Mouse (Mus musculus) CH12.LX (cell line): ENCODE data around the gene Prrt2. TPM values are rescaled to one million over a fixed set of nuclear protein-coding genes. Genes with fewer than 3 reads are reported as not detected.

ENCODE experiments used
- DNase-seq: peaks from one replicate; pipeline ENCODE4 v3.0.0-alpha.2; 2013; ENCODE audit errors: extremely low read depth
- H3K27ac ChIP-seq: 2 replicates; pipeline ENCODE4 v1.5.1; 2012; ENCODE audit warnings: low read depth, mild to moderate bottlenecking, control low read depth, moderate library complexity; ENCODE audit not compliant: insufficient read depth
- H3K27me3 ChIP-seq: replicated peaks from 2 replicates; pipeline ENCODE3; 2012; ENCODE audit warnings: inconsistent platforms
- H3K36me3 ChIP-seq, 2 experiments: replicated peaks in 1 of 2; 2 replicates each; pipeline versions ENCODE3 to v1.6.1; 2012; ENCODE audit warnings: inconsistent platforms in 1 of 2, low read length in 1 of 2, mild to moderate bottlenecking in 1 of 2, mixed read lengths in 1 of 2, moderate library complexity in 1 of 2; ENCODE audit not compliant: control insufficient read depth in 1 of 2, insufficient read depth in 1 of 2
- H3K4me1 ChIP-seq, 2 experiments: 2 replicates each; pipeline ENCODE4 v1.6.1; 2012; ENCODE audit warnings: inconsistent platforms in 1 of 2, moderate library complexity in 1 of 2; ENCODE audit not compliant: insufficient read depth in 2 of 2, control insufficient read depth in 1 of 2
- H3K4me2 ChIP-seq: 2 replicates; pipeline ENCODE4 v1.6.1; 2012; ENCODE audit warnings: low read depth, mild to moderate bottlenecking, control low read depth; ENCODE audit not compliant: poor library complexity, insufficient read depth, severe bottlenecking
- H3K4me3 ChIP-seq, 3 experiments: fragments of 150-350 bp in 1 of 3; sonication (generic) in 1 of 3; replicated peaks in 1 of 3; 2 replicates each; pipeline versions ENCODE3 to v1.5.1; 2011 to 2012; ENCODE audit warnings: low read depth in 2 of 3, low read length in 2 of 3, mild to moderate bottlenecking in 2 of 3, moderate library complexity in 2 of 3, control low read depth in 1 of 3, improper control_type of control experiment in 1 of 3, inconsistent platforms in 1 of 3, mixed read lengths in 1 of 3; ENCODE audit not compliant: poor library complexity in 1 of 3
- H3K79me2 ChIP-seq: replicated peaks from 2 replicates; pipeline ENCODE4 v1.6.1; 2012; ENCODE audit warnings: mild to moderate bottlenecking, moderate library complexity; ENCODE audit not compliant: control insufficient read depth, poor library complexity, insufficient read depth, severe bottlenecking; ENCODE audit errors: extremely low read depth
- H3K9ac ChIP-seq: 2 replicates; pipeline ENCODE4 v1.6.1; 2012; ENCODE audit warnings: low read depth, mild to moderate bottlenecking, control low read depth, moderate library complexity; ENCODE audit not compliant: insufficient read depth
- H3K9me3 ChIP-seq: replicated peaks from 2 replicates; pipeline ENCODE3; 2012; ENCODE audit warnings: low read length, inconsistent platforms, mixed read lengths
- BHLHE40 ChIP-seq: IDR thresholded peaks from 2 replicates; pipeline ENCODE4 v1.6.1; 2011; ENCODE audit warnings: mild to moderate bottlenecking, low read depth, low read length, improper control_type of control experiment
- CTCF ChIP-seq, 2 experiments: IDR thresholded peaks in 1 of 2; conservative IDR thresholded peaks in 1 of 2; 2 replicates each; pipeline ENCODE4 v1.5.1; 2011 to 2012; ENCODE audit warnings: low read depth in 2 of 2, low read length in 2 of 2, improper control_type of control experiment in 1 of 2, inconsistent platforms in 1 of 2, mild to moderate bottlenecking in 1 of 2, moderate library complexity in 1 of 2
- E2F4 ChIP-seq: IDR thresholded peaks from 2 replicates; pipeline ENCODE4 v1.6.1; 2011; ENCODE audit warnings: low read depth, low read length, improper control_type of control experiment; ENCODE audit not compliant: insufficient replicate concordance
- ELF1 ChIP-seq: IDR thresholded peaks from 2 replicates; pipeline ENCODE4 v1.6.1; 2014; ENCODE audit warnings: low read depth, mild to moderate bottlenecking, inconsistent platforms, low read length, improper control_type of control experiment
- EP300 ChIP-seq: IDR thresholded peaks from 2 replicates; pipeline ENCODE4 v1.6.1; 2011; ENCODE audit warnings: low read length, improper control_type of control experiment
- HCFC1 ChIP-seq: IDR thresholded peaks from 2 replicates; pipeline ENCODE4 v1.6.1; 2012; ENCODE audit warnings: low read depth, mild to moderate bottlenecking, inconsistent platforms, low read length, improper control_type of control experiment
- KAT2A ChIP-seq: IDR thresholded peaks from 2 replicates; pipeline ENCODE4 v1.6.1; 2012; ENCODE audit warnings: low read length, improper control_type of control experiment, inconsistent platforms; ENCODE audit not compliant: insufficient replicate concordance
- MAFK ChIP-seq: IDR thresholded peaks from 2 replicates; pipeline ENCODE4 v1.6.1; 2011; ENCODE audit warnings: low read length, improper control_type of control experiment; ENCODE audit not compliant: insufficient replicate concordance
- MAX ChIP-seq: IDR thresholded peaks from 2 replicates; pipeline ENCODE4 v1.6.1; 2011; ENCODE audit warnings: low read length, improper control_type of control experiment
- MXI1 ChIP-seq: IDR thresholded peaks from 2 replicates; pipeline ENCODE4 v1.6.1; 2011; ENCODE audit warnings: mild to moderate bottlenecking, low read depth, low read length, improper control_type of control experiment
- POLR2AphosphoS2 ChIP-seq: IDR thresholded peaks from 2 replicates; pipeline ENCODE4 v1.6.1; 2011; ENCODE audit warnings: low read depth, low read length, improper control_type of control experiment
- RAD21 ChIP-seq: IDR thresholded peaks from 2 replicates; pipeline ENCODE4 v1.6.1; 2011; ENCODE audit warnings: low read depth, mild to moderate bottlenecking, low read length, improper control_type of control experiment, moderate library complexity
- SMC3 ChIP-seq: IDR thresholded peaks from 2 replicates; pipeline ENCODE4 v1.6.1; 2011; ENCODE audit warnings: low read depth, low read length, improper control_type of control experiment
- UBTF ChIP-seq: IDR thresholded peaks from 2 replicates; pipeline ENCODE4 v1.6.1; 2012; ENCODE audit warnings: low read depth, mild to moderate bottlenecking, inconsistent platforms, low read length, improper control_type of control experiment, moderate library complexity
- USF1 ChIP-seq: IDR thresholded peaks from 2 replicates; pipeline ENCODE4 v1.6.1; 2014; ENCODE audit warnings: low read depth, mild to moderate bottlenecking, inconsistent platforms, low read length, improper control_type of control experiment
- USF2 ChIP-seq: conservative IDR thresholded peaks from 2 replicates; pipeline ENCODE4 v1.6.1; 2011; ENCODE audit warnings: low read depth, low read length, improper control_type of control experiment
- ZC3H11A ChIP-seq: IDR thresholded peaks from 2 replicates; pipeline ENCODE4 v1.6.1; 2012; ENCODE audit warnings: low read depth, mild to moderate bottlenecking, inconsistent platforms, low read length, improper control_type of control experiment
- dilution Hi-C: fragments of 300-500 bp; cut with MboI; formaldehyde crosslinking; loops from 2 replicates; pipeline ENCODE4 v1.14.3; 2020; ENCODE audit warnings: low sequenced_read_pairs; ENCODE audit not compliant: extremely low pct_unique_long_range_greater_than_20kb, extremely low pct_ligation_motif_present
- in situ Hi-C: fragments of 300-500 bp; cut with MboI; formaldehyde crosslinking; loops from 3 replicates; pipeline ENCODE4 v1.14.3; 2019; ENCODE audit warnings: low sequenced_read_pairs, low pct_ligation_motif_present, low pct_unique_long_range_greater_than_20kb, mixed read lengths
- polyA plus RNA-seq: library from polyadenylated mRNA; unstranded; fragments of >175 nt; gene quantifications from 2 replicates; pipeline ENCODE4 v1.2.1, GENCODE M21; 2012; ENCODE audit warnings: low read depth; ENCODE audit not compliant: insufficient read length
- total RNA-seq, 2 experiments: library from RNA; depleted of rRNA; stranded (reverse); fragments of 300-350 nt in 1 of 2; fragments of >200 nt in 1 of 2; gene quantifications; 2 replicates each; pipeline ENCODE4 v1.2.3; 2012 to 2014

Prrt2 gene
- total and polyA plus RNA-seq, 3 experiments: 1.2 TPM; not detected in 2

DNA sequence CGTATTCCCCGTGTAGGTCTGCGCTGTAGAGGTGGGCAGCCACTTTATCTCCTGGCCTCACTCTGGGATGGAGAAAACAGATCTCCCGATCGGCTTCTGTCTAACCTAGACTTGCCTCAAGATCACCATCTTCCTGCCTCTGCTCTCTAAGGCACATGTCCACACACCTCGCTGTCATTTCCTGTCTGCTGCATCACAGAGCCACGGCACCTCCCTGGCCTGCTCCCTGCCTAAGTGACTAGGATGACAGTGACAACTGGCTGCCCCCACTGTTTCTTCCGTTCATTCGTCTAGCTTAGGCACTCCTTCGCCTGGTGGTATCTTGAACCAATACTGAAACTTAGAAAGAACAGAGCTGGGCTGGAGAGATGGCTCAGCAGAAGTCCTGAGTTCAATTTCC, 21.4 kb downstream of the Prrt2 start:
- dilution Hi-C loops: no loop called here
- H3K27ac ChIP-seq: no peak overlapping the region
- H3K4me3 ChIP-seq: no peak overlapping the region
- peaks cover 9% of the 10 kb centered on the region for H3K9me3 ChIP-seq
- H3K4me1 ChIP-seq: peaks cover 0 to 9% of the 10 kb centered on the region in 2 experiments; a peak in 2 of 4 replicates
- no peaks in the 10 kb centered on the region for H3K79me2 ChIP-seq
- no peaks in the 10 kb centered on the region for H3K27me3 ChIP-seq
- no peak for TF ChIP-seq SMC3
- TF ChIP-seq EP300: no peak
- TF ChIP-seq MAFK: no peak
- TF ChIP-seq ELF1: no peak
- no peak for TF ChIP-seq KAT2A
- TF ChIP-seq USF1: no peak
- no peak for TF ChIP-seq MXI1
- TF ChIP-seq RAD21: no peak
- no peak for TF ChIP-seq MAX
- TF ChIP-seq ZC3H11A: no peak
- TF ChIP-seq USF2: no peak
- TF ChIP-seq POLR2AphosphoS2: no peak
- no peak for TF ChIP-seq UBTF
- TF ChIP-seq E2F4: no peak
- peaks cover 49 to 77% of the 10 kb centered on the region in 2 experiments for H3K36me3 ChIP-seq
- in situ Hi-C loops: loop anchor here (25.0 kb wide), 1 partner anchor 788 kb away; the partner anchor contains the start of genes Gm49388 and Setd1a
- H3K4me2 ChIP-seq: no peak overlapping the region
- no peak overlapping the region for H3K9ac ChIP-seq
- DNase-seq: no peak

DNA sequence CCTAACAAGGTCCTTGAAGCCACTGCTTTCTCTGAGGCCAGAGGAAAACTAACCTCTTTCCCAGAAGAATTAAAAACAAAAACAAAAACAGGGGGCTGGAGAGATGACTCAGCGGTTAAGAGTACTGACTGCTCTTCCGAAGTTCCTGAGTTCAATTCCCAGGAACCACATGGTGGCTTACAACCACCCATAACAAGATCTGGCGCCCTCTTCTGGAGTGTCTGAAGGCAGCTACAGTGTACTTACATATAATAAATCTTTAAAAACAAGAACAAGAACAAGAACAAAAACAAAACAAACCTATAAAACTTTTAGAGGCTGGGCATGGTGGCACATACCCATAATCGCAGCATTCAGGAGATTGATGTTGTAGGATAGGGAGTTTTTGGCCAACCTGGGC, 24.6 kb downstream of the Prrt2 start:
- no peak for DNase-seq
- Histone ChIP-seq H3K4me2 (no peak overlapping the region), H3K4me1 (0 out of 4 replicates have a peak, but pooled peaks cover 0 to 4% of the 10 kb centered on the region in 2 experiments), H3K9me3 (peaks cover 9% of the 10 kb centered on the region), H3K27me3 (no peaks in the 10 kb centered on the region), H3K27ac (no peak overlapping the region), H3K36me3 (peaks cover 61 to 89% of the 10 kb centered on the region in 2 experiments), H3K4me3 (no peak overlapping the region), H3K79me2 (no peaks in the 10 kb centered on the region), H3K9ac (no peak overlapping the region)
- dilution Hi-C loops: no loop called here
- in situ Hi-C loops: loop anchor here (25.0 kb wide), 1 partner anchor 791 kb away; the partner anchor contains the start of genes Gm49388 and Setd1a
- TF ChIP-seq CTCF (conservative IDR thresholded peaks at IDR 0.05 in 1 of 2, IDR thresholded peaks at IDR 0.05 in 1 of 2; ENCODE audit: low read depth in 2 of 2, low read length in 2 of 2) (peak in 1 of 2 experiments; percentile 46; a peak in 2 of 4 replicates), HCFC1 (no peak), RAD21 (peak; percentile 6), BHLHE40 (no peak), SMC3 (peak; percentile 30)
